Mouse (Mus musculus): ENCODE data around the gene Fam189a1.

Fam189a1 gene

GRCm38 (mm10) chr7:64950771-64951099, 205.6 kb downstream of the Fam189a1 start:
- no peak for DNase-seq (ENCODE audit: low spot score)

- peak; percentile 50 for DNase-seq (ENCODE audit: low spot score)
Measured at GRCm38 (mm10) chr7:64949910-64950770, 206.2 kb downstream of the Fam189a1 start.

- DNase-seq (ENCODE audit: low spot score), result no peak
Measured at GRCm38 (mm10) chr7:64949465-64949864, 206.9 kb downstream of the Fam189a1 start.

- DNase-seq (ENCODE audit: low spot score), result no peak
Measured at GRCm38 (mm10) chr7:64944686-64945085, 211.7 kb downstream of the Fam189a1 start.

GRCm38 (mm10) chr7:64944175-64944574, 212.2 kb downstream of the Fam189a1 start:
- DNase-seq (ENCODE audit: low spot score), result no peak

- no peak for DNase-seq (ENCODE audit: low spot score)
Measured at GRCm38 (mm10) chr7:64936927-64937326, 219.4 kb downstream of the Fam189a1 start.

- DNase-seq (ENCODE audit: low spot score), result no peak
Measured at GRCm38 (mm10) chr7:64934115-64934514, 222.3 kb downstream of the Fam189a1 start.

GRCm38 (mm10) chr7:64930980-64931379, 225.4 kb downstream of the Fam189a1 start:
- DNase-seq (ENCODE audit: low spot score), result no peak

GRCm38 (mm10) chr7:64923918-64924317, 232.5 kb downstream of the Fam189a1 start:
- DNase-seq (ENCODE audit: low spot score), result no peak

GRCm38 (mm10) chr7:64921189-64921588, 235.2 kb downstream of the Fam189a1 start:
- no peak for DNase-seq (ENCODE audit: low spot score)

- no peak for DNase-seq (ENCODE audit: low spot score)
Measured at GRCm38 (mm10) chr7:64920735-64921134, 235.6 kb downstream of the Fam189a1 start.

GRCm38 (mm10) chr7:64916654-64917053, 239.7 kb downstream of the Fam189a1 start:
- DNase-seq (ENCODE audit: low spot score), result no peak

GRCm38 (mm10) chr7:64915121-64915520, 241.2 kb downstream of the Fam189a1 start:
- DNase-seq (ENCODE audit: low spot score), result no peak

GRCm38 (mm10) chr7:64911945-64912344, 244.4 kb downstream of the Fam189a1 start:
- DNase-seq (ENCODE audit: low spot score), result no peak

- no peak for DNase-seq (ENCODE audit: low spot score)
Measured at GRCm38 (mm10) chr7:64910208-64910607, 246.2 kb downstream of the Fam189a1 start.

- DNase-seq (ENCODE audit: low spot score), result no peak
Measured at GRCm38 (mm10) chr7:64906955-64907354, 249.4 kb downstream of the Fam189a1 start.

- DNase-seq (ENCODE audit: low spot score), result no peak
Measured at GRCm38 (mm10) chr7:64905506-64905905, 250.9 kb downstream of the Fam189a1 start.

GRCm38 (mm10) chr7:64900249-64900648, 256.1 kb downstream of the Fam189a1 start:
- no peak for DNase-seq (ENCODE audit: low spot score)

- DNase-seq (ENCODE audit: low spot score), result no peak
Measured at GRCm38 (mm10) chr7:64896587-64896986, 259.8 kb downstream of the Fam189a1 start.

GRCm38 (mm10) chr7:64895685-64896101, 260.7 kb downstream of the Fam189a1 start:
- no peak for DNase-seq (ENCODE audit: low spot score)

- no peak for DNase-seq (ENCODE audit: low spot score)
Measured at GRCm38 (mm10) chr7:64891139-64891538, 265.2 kb downstream of the Fam189a1 start.

- peak; percentile 60 for DNase-seq (ENCODE audit: low spot score)
Measured at GRCm38 (mm10) chr7:64889919-64890318, 266.5 kb downstream of the Fam189a1 start.

GRCm38 (mm10) chr7:64884187-64884862, 272.0 kb downstream of the Fam189a1 start:
- no peak for DNase-seq (ENCODE audit: low spot score)

Data from ovary, postnatal 14 days (tissue).